Mouse (Mus musculus): ENCODE measurements around the gene Mrpl11. TPM values are rescaled to one million over a fixed set of nuclear protein-coding genes. Genes with fewer than 3 reads are reported as not detected.

The Mrpl11 gene
- polyA plus RNA-seq, 1 experiment: 76.0 TPM

DNA sequence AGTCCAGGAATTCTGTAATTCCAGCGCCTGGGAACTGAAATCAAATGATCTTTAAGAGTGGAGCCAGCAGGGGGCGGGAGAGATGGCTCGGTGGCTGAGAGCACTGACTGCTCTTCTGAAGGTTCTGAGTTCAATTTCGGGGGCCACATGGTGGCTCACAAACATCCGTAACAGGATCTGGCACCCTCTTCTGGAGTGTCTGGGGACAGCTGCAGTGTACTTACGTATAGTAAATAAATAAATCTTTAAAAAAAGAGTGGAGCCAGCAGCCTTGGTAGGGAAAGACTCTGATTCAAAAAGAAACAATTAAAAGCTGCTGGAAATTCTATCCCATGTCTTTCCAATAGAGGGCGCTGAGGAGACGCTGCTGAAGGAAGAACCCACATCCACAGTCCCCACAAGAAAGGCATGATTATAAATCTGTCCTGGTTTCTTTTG lies 53.0 kb downstream of the Mrpl11 start:
- Histone ChIP-seq H3K4me3 (ENCODE audit: control insufficient read depth, low read depth, low read length) (no peak overlapping the region), H3K27ac (ENCODE audit: control insufficient read depth, insufficient read depth, low read depth, low read length) (no peak overlapping the region), H3K27me3 (ENCODE audit: control insufficient read depth, insufficient read depth, low read length) (no peaks in the 10 kb centered on the region), H3K36me3 (ENCODE audit: control insufficient read depth, insufficient read depth, low read length) (no peaks in the 10 kb centered on the region), H3K4me1 (ENCODE audit: control insufficient read depth, insufficient read depth, low read length) (peaks cover 10% of the 10 kb centered on the region)
- TF ChIP-seq CTCF (IDR thresholded peaks at IDR 0.05; ENCODE audit: control insufficient read depth, insufficient read depth, insufficient replicate concordance, low read depth, low read length): no peak
- no peak for TF ChIP-seq POLR2A (IDR thresholded peaks at IDR 0.05; ENCODE audit: control insufficient read depth, low read depth, low read length)

DNA sequence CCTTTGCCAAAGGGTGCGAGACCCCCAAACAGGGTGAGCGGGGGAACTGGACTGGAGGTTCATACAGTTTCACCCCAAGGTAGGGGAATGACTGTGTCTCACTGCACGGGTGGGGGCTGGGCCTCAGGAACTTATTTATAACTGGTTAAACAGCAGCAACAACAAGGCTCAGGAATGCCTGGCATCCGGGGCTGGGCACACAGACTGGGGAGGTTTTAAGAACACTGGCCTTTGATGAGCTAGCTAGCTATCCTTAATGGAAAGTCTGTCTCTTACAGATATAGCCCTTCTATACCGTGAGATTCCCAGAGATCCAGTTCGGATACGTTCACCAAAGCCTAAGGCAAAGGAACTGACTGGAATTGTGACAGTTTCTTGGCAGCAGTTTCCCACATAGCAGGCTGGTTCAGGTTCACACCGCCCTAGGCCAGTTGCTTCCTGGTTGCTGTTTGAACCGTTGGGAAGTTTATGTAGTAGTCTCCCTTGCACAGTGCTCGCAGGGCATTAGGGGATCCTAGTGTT lies 54.3 kb downstream of the Mrpl11 start:
- Histone ChIP-seq H3K27ac (ENCODE audit: control insufficient read depth, insufficient read depth, low read depth, low read length) (no peak overlapping the region), H3K4me1 (ENCODE audit: control insufficient read depth, insufficient read depth, low read length) (peaks cover 10% of the 10 kb centered on the region), H3K27me3 (ENCODE audit: control insufficient read depth, insufficient read depth, low read length) (no peaks in the 10 kb centered on the region), H3K36me3 (ENCODE audit: control insufficient read depth, insufficient read depth, low read length) (no peaks in the 10 kb centered on the region), H3K4me3 (ENCODE audit: control insufficient read depth, low read depth, low read length) (no peak overlapping the region)
- TF ChIP-seq POLR2A (IDR thresholded peaks at IDR 0.05; ENCODE audit: control insufficient read depth, low read depth, low read length) (no peak), CTCF (IDR thresholded peaks at IDR 0.05; ENCODE audit: control insufficient read depth, insufficient read depth, insufficient replicate concordance, low read depth, low read length) (no peak)

Other genes starting within 250 kb of the Mrpl11 start
- 218 and 233 TPM in 2 replicates for gene Rbm4b, start 205.7 kb upstream of the Mrpl11 start, polyA plus RNA-seq (2012; rRNA removed)
- gene Rbm4, start 168.2 kb upstream of the Mrpl11 start, polyA plus RNA-seq (2012; rRNA removed): 22.6 and 26.4 TPM in 2 replicates
- 5.9 and 9.4 TPM in 2 replicates for gene Gm21992, start 150.5 kb upstream of the Mrpl11 start, polyA plus RNA-seq (2012; rRNA removed)
- gene Rbm14, start 150.5 kb upstream of the Mrpl11 start, polyA plus RNA-seq (2012; rRNA removed): 44.0 and 45.7 TPM in 2 replicates
- 57.9 and 66.4 TPM in 2 replicates for gene Ccs, start 122.8 kb upstream of the Mrpl11 start, polyA plus RNA-seq (2012; rRNA removed)
- gene Ccdc87, start 122.8 kb upstream of the Mrpl11 start, polyA plus RNA-seq (2012; rRNA removed): 39.4 and 40.3 TPM in 2 replicates
- gene Ctsf, start 107.0 kb upstream of the Mrpl11 start, polyA plus RNA-seq (2012; rRNA removed): 32.4 and 35.7 TPM in 2 replicates
- 8.6 and 8.9 TPM in 2 replicates for gene Actn3, start 84.2 kb upstream of the Mrpl11 start, polyA plus RNA-seq (2012; rRNA removed)
- gene Zdhhc24, start 83.5 kb upstream of the Mrpl11 start, polyA plus RNA-seq (2012; rRNA removed): 9.2 and 10.7 TPM in 2 replicates
- gene Bbs1, start 55.5 kb upstream of the Mrpl11 start, polyA plus RNA-seq (2012; rRNA removed): 15.5 and 16.5 TPM in 2 replicates
- gene Dpp3, start 33.9 kb upstream of the Mrpl11 start, polyA plus RNA-seq (2012; rRNA removed): 81.8 and 95.7 TPM in 2 replicates
- 0.77 and 0.96 TPM in 2 replicates for gene Peli3, start 19.0 kb upstream of the Mrpl11 start, polyA plus RNA-seq (2012; rRNA removed)
- 1.4 and 1.5 TPM in 2 replicates for gene Npas4, start 28.2 kb downstream of the Mrpl11 start, polyA plus RNA-seq (2012; rRNA removed)
- 4.9 and 5.2 TPM in 2 replicates for gene Slc29a2, start 61.7 kb downstream of the Mrpl11 start, polyA plus RNA-seq (2012; rRNA removed)
- gene B4gat1, start 76.7 kb downstream of the Mrpl11 start, polyA plus RNA-seq (2012; rRNA removed): 3.7 and 4.2 TPM in 2 replicates
- 0.61 and 0.98 TPM in 2 replicates for gene AC124502.3, start 76.7 kb downstream of the Mrpl11 start, polyA plus RNA-seq (2012; rRNA removed)
- gene Brms1, start 79.2 kb downstream of the Mrpl11 start, polyA plus RNA-seq (2012; rRNA removed): 200 and 216 TPM in 2 replicates
- 27.1 and 27.5 TPM in 2 replicates for gene Rin1, start 88.3 kb downstream of the Mrpl11 start, polyA plus RNA-seq (2012; rRNA removed)
- gene Cd248, start 105.9 kb downstream of the Mrpl11 start, polyA plus RNA-seq (2012; rRNA removed): 2.5 and 2.9 TPM in 2 replicates
- gene Tmem151a, start 123.4 kb downstream of the Mrpl11 start, polyA plus RNA-seq (2012; rRNA removed): 22.5 and 22.6 TPM in 2 replicates
- gene Yif1a, start 126.4 kb downstream of the Mrpl11 start, polyA plus RNA-seq (2012; rRNA removed): 134 and 144 TPM in 2 replicates
- 42.8 and 43.5 TPM in 2 replicates for gene Cnih2, start 136.4 kb downstream of the Mrpl11 start, polyA plus RNA-seq (2012; rRNA removed)
- gene Rab1b, start 144.9 kb downstream of the Mrpl11 start, polyA plus RNA-seq (2012; rRNA removed): 113 and 124 TPM in 2 replicates
- gene Klc2, start 156.4 kb downstream of the Mrpl11 start, polyA plus RNA-seq (2012; rRNA removed): 92.7 and 92.9 TPM in 2 replicates